Mouse (Mus musculus) midbrain, embryonic 10.5 days (tissue): ENCODE measurements at regions not wholly inside any gene's neighbourhood (a gene's known extent, or its start where the extent isn't known, plus 50 kb on each side); places are given as distances from the start of the nearest gene placed in this dataset.

ENCODE experiments used
- DNase-seq: peaks from one replicate; pipeline ENCODE4 v3.0.0-alpha.2; 2017; ENCODE audit warnings: low spot score
- H3K27ac ChIP-seq: fragments of 300-500 bp; sonication (generic); replicated peaks from 2 replicates; pipeline ENCODE4 v1.5.1; 2016; ENCODE audit warnings: mild to moderate bottlenecking
- H3K27me3 ChIP-seq: fragments of 300-500 bp; sonication (generic); 2 replicates; pipeline ENCODE4 v1.6.1; 2016; ENCODE audit warnings: low read depth, mild to moderate bottlenecking; ENCODE audit not compliant: poor library complexity, severe bottlenecking
- H3K36me3 ChIP-seq: fragments of 300-500 bp; sonication (generic); 2 replicates; pipeline ENCODE4 v1.6.1; 2016; ENCODE audit warnings: mild to moderate bottlenecking, moderate library complexity
- H3K4me1 ChIP-seq: fragments of 300-500 bp; sonication (generic); 2 replicates; pipeline ENCODE4 v1.6.1; 2016
- H3K4me3 ChIP-seq: fragments of 300-500 bp; sonication (generic); 2 replicates; pipeline ENCODE4 v1.5.1; 2016; ENCODE audit warnings: mild to moderate bottlenecking, moderate library complexity
- H3K9me3 ChIP-seq: fragments of 300-500 bp; sonication (generic); replicated peaks from 2 replicates; pipeline ENCODE4 v1.6.1; 2016; ENCODE audit warnings: mild to moderate bottlenecking
- WGBS: fragments of 180-500 bp; shearing (Covaris S2); methylation state at CpG from one replicate; pipeline ENCODE4 v1.1.7; 2016; 5-methylcytosine and 5-hydroxymethylcytosine counted together

- no peak for DNase-seq
- Histone ChIP-seq H3K27me3 (no peaks in the 10 kb centered on the region), H3K4me1 (no peaks in the 10 kb centered on the region), H3K4me3 (no peak overlapping the region), H3K9me3 (0 out of 2 replicates have a peak, but pooled peaks cover 2% of the 10 kb centered on the region), H3K36me3 (no peaks in the 10 kb centered on the region), H3K27ac (no peak overlapping the region)
Observed at GRCm38 (mm10) chrX:159116210-159116609, 93.9 kb upstream of the Rps6ka3 start.

DNA sequence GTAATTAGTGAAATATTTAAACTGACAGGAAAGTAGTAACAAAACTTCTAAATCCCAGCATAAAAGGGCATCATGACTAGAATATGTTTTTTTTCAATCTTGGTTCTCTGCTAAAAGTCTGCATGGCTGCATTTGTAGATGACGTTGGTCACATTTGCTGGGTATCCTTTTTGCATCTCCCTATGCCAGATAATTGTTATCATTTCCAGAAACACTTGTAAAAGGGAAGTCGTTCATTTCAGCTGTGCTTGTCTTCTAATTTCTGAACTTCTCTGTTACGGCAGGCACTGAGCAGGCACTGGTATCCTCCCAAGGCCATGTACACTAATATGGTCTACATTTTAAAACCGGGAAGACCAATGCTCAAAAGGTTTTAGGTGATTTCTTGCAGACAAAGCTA, 69.6 kb upstream of the Rps6ka3 start:
- no peaks in the 10 kb centered on the region for H3K4me1 ChIP-seq
- no peaks in the 10 kb centered on the region for H3K9me3 ChIP-seq
- no peak for DNase-seq
- no peaks in the 10 kb centered on the region for H3K27me3 ChIP-seq
- 78% methylated on average over 4 of the region's 4 CpGs for WGBS
- no peak overlapping the region for H3K27ac ChIP-seq
- H3K36me3 ChIP-seq: no peaks in the 10 kb centered on the region
- no peak overlapping the region for H3K4me3 ChIP-seq

- Histone ChIP-seq H3K27ac (no peak overlapping the region), H3K27me3 (no peaks in the 10 kb centered on the region), H3K4me1 (no peaks in the 10 kb centered on the region), H3K9me3 (no peaks in the 10 kb centered on the region), H3K36me3 (no peaks in the 10 kb centered on the region), H3K4me3 (no peak overlapping the region)
- 87% methylated on average over 4 of the region's 4 CpGs for WGBS
- DNase-seq: no peak
Observed at GRCm38 (mm10) chrX:159143278-159143677, 66.8 kb upstream of the Rps6ka3 start.

DNA sequence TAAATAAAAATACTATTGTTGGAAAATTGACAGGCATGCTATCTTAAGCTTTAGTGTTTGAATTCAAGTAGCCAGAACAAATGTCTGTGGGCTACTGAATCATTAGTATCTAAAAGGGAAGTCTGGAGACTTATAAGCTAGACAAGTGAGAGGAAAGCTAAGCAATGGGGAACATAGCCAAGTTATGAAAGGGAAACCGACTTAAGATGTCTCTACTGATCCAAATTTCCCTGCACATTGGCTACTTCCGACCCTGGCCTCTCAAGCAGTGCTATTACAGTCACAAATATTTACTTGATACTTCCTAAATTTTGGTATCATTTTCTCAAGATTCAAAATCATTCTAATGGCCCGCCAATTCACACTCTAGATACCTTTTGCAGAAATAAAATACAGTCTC, 65.4 kb upstream of the Rps6ka3 start:
- no peak for DNase-seq
- H3K4me1 ChIP-seq: no peaks in the 10 kb centered on the region
- no peaks in the 10 kb centered on the region for H3K27me3 ChIP-seq
- H3K36me3 ChIP-seq: no peaks in the 10 kb centered on the region
- H3K4me3 ChIP-seq: no peak overlapping the region
- no peak overlapping the region for H3K27ac ChIP-seq
- no peaks in the 10 kb centered on the region for H3K9me3 ChIP-seq
- WGBS: 80% methylated on average over 3 of the region's 3 CpGs

GRCm38 (mm10) chrX:159145212-159145611, 64.9 kb upstream of the Rps6ka3 start:
- Histone ChIP-seq H3K4me1 (no peaks in the 10 kb centered on the region), H3K9me3 (no peaks in the 10 kb centered on the region), H3K27me3 (no peaks in the 10 kb centered on the region), H3K27ac (no peak overlapping the region), H3K36me3 (no peaks in the 10 kb centered on the region), H3K4me3 (no peak overlapping the region)
- DNase-seq: no peak
- 77% methylated on average over 4 of the region's 4 CpGs for WGBS

- DNase-seq: no peak
- Histone ChIP-seq H3K27me3 (no peaks in the 10 kb centered on the region), H3K4me1 (no peaks in the 10 kb centered on the region), H3K4me3 (no peak overlapping the region), H3K27ac (no peak overlapping the region), H3K36me3 (no peaks in the 10 kb centered on the region), H3K9me3 (no peaks in the 10 kb centered on the region)
- WGBS: 76% methylated on average over 5 of the region's 5 CpGs
Observed at GRCm38 (mm10) chrX:159155786-159156185, 54.3 kb upstream of the Rps6ka3 start.

DNA sequence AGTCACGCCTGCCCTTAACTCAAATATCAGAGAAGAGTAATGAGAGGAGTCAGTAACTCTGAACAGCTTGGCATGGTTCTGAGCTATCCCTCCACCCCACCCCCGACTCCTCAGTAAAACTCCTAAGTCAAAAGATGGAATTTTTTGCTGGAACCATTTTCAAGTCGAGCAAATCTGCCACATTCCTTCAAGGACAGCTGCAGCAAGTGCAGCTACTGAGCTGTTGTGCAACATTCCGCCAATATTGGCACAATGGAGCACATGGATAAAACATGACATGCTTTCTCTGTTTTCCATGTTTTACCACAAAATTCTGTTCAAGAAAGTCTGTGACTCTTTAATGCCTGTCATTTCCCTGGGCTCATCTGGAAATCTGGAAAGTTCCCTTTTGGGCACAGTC, 53.1 kb upstream of the Rps6ka3 start:
- H3K36me3 ChIP-seq: no peaks in the 10 kb centered on the region
- no peaks in the 10 kb centered on the region for H3K27me3 ChIP-seq
- 68% methylated on average over 4 of the region's 4 CpGs for WGBS
- H3K4me1 ChIP-seq: no peaks in the 10 kb centered on the region
- no peak for DNase-seq
- no peaks in the 10 kb centered on the region for H3K9me3 ChIP-seq
- H3K27ac ChIP-seq: no peak overlapping the region
- H3K4me3 ChIP-seq: no peak overlapping the region

DNA sequence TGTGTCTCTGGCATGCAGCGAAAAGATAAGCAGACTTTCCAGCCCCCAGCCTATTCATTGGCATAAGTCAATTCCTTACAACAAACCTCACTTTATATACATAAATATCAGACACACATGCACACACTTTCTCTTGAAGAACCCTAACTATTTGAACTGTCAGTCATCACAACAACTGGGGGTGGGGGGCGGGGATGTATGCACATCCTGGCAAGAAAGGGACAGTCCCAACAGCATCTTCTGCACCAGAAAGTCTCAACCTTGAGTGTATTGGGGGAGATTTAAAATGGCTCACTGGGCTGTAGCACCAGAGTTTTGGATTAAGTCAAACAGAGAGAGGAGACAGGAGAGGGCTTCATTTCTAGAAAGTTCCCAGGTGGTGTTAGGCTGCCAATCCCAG, 50.4 kb upstream of the Rps6ka3 start:
- DNase-seq: no peak
- H3K4me1 ChIP-seq: no peaks in the 10 kb centered on the region
- 82% methylated on average over 2 of the region's 2 CpGs for WGBS
- H3K27me3 ChIP-seq: no peaks in the 10 kb centered on the region
- H3K36me3 ChIP-seq: no peaks in the 10 kb centered on the region
- no peak overlapping the region for H3K4me3 ChIP-seq
- no peaks in the 10 kb centered on the region for H3K9me3 ChIP-seq
- no peak overlapping the region for H3K27ac ChIP-seq
